Mouse (Mus musculus) bone marrow, adult 2 months (tissue): ENCODE results near the gene Spocd1.

Experiments used
- CTCF ChIP-seq: fragments of 200-500 bp; IDR thresholded peaks from 2 replicates; pipeline ENCODE4 v1.5.1; 2011; ENCODE audit warnings: low read length, control low read depth; ENCODE audit not compliant: control insufficient read depth, insufficient read depth
- POLR2A ChIP-seq: fragments of 200-500 bp; IDR thresholded peaks from 2 replicates; pipeline ENCODE4 v1.6.1; 2011; ENCODE audit warnings: low read depth, mild to moderate bottlenecking, control low read depth, low read length, borderline replicate concordance; ENCODE audit not compliant: control insufficient read depth

DNA sequence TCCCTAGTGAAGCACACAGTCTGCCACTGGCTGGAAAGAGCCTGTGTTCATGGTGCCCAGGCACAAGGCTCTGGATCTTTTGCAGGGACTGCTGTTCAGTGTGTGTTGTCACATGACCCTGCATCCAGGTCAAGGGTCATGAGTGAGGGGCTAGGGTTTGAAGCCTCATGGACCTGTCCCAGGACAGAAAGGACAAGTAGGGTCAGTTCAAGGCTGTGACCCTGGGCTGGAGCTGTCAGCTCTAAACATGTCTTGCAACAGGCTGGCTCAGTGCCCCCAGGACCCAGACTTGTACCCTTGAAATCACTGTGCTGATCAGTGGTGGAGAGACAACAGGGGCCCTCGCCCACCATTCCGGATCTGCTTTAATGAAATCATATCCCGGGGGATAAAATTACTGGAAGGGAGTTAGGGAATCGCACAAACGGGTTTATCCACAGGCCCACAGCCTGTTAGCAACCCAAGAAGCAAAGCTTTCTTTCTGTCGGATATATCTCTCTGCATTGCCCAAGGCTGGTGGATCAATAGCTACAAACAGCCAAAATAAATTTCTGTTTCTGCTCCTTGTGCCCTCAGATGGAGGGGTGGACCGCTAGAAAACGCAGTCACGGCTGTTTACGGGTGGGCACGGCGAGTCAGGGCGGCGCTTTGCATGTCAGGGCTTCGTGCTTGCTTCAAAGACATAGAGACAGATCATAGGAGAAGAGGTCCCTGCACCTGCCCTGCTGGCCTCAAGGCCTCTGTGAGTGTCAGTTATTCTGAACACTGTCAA lies 8.3 kb upstream of the Spocd1 start:
- TF ChIP-seq POLR2A: no peak
- TF ChIP-seq CTCF: no peak
